8 mouse cellular contexts compared by ENCODE assay signal in genomic region chr8:87830200-87830599, GRCm38 (mm10).
A peak's percentile ranks its signal among the peaks of the same experiment; 100 is the strongest.
DNase-seq lines count a peak whose midpoint lies in the region; ATAC-seq and TF ChIP-seq lines count a peak whose summit lies in the region.
"Had no signal": no experiment of that assay in that cellular context is flagged by ENCODE, and none has a peak within 500 bp of the region (broad histone marks: within the 10 kb centered on the region; RNA-seq: fewer than 3 reads in every experiment).

No protein-coding gene starts in this region.

- H3K9me3 ChIP-seq in hindbrain, embryonic 12.5 days (replicated peaks), result no peaks in the 10 kb centered on the region
- H3K9me3 ChIP-seq in hindbrain, embryonic 14.5 days (ENCODE audit: control insufficient read depth, low read length), result no peaks in the 10 kb centered on the region
- H3K9me3 ChIP-seq in embryonic facial prominence, embryonic 11.5 days (replicated peaks; ENCODE audit: control insufficient read depth, low read length), result no peaks in the 10 kb centered on the region
- H3K9me3 ChIP-seq: hindbrain, embryonic 15.5 days had no signal

- TF ChIP-seq CTCF in testis, adult 2 months (IDR thresholded peaks at IDR 0.05; ENCODE audit: control insufficient read depth, insufficient read depth, insufficient replicate concordance, low read depth, low read length), result peak; percentile 37; the same call in 1 of the 2 replicates

- no peaks in the 10 kb centered on the region for H3K27me3 ChIP-seq in hindbrain, embryonic 12.5 days
- H3K27me3 ChIP-seq in hindbrain, embryonic 14.5 days (ENCODE audit: control insufficient read depth, insufficient read depth, low read length), result no peaks in the 10 kb centered on the region
- H3K27me3 ChIP-seq in testis, adult 2 months (ENCODE audit: control insufficient read depth, insufficient read depth, low read length), result no peaks in the 10 kb centered on the region
- H3K27me3 ChIP-seq in embryonic facial prominence, embryonic 11.5 days (ENCODE audit: control insufficient read depth, insufficient read depth, low read length), result no peaks in the 10 kb centered on the region
- H3K27me3 ChIP-seq: hindbrain, embryonic 15.5 days had no signal

- H3K4me1 ChIP-seq in hindbrain, embryonic 12.5 days, result peaks cover 59% of the 10 kb centered on the region
- peaks cover 53% of the 10 kb centered on the region for H3K4me1 ChIP-seq in hindbrain, embryonic 14.5 days (replicated peaks; ENCODE audit: control insufficient read depth, insufficient read depth, low read length)
- H3K4me1 ChIP-seq in testis, adult 2 months (ENCODE audit: control insufficient read depth, insufficient read depth, low read length), result no peaks in the 10 kb centered on the region; the same call in 1 of the 2 replicates
- H3K4me1 ChIP-seq in embryonic facial prominence, embryonic 11.5 days (ENCODE audit: control insufficient read depth, insufficient read depth, low read length), result peaks cover 37% of the 10 kb centered on the region

- H3K4me3 ChIP-seq in hindbrain, embryonic 12.5 days, result no peak overlapping the region
- no peak overlapping the region for H3K4me3 ChIP-seq in hindbrain, embryonic 14.5 days (replicated peaks; ENCODE audit: low read length)
- no peak overlapping the region for H3K4me3 ChIP-seq in testis, adult 2 months (ENCODE audit: control insufficient read depth, low read depth, low read length)
- no peak overlapping the region for H3K4me3 ChIP-seq in embryonic facial prominence, embryonic 11.5 days (ENCODE audit: low read depth, low read length)
- H3K4me3 ChIP-seq: hindbrain, embryonic 15.5 days had no signal

- no peaks in the 10 kb centered on the region for H3K36me3 ChIP-seq in hindbrain, embryonic 12.5 days
- H3K36me3 ChIP-seq in hindbrain, embryonic 14.5 days (replicated peaks; ENCODE audit: control insufficient read depth, insufficient read depth), result no peaks in the 10 kb centered on the region
- no peaks in the 10 kb centered on the region for H3K36me3 ChIP-seq in testis, adult 2 months (ENCODE audit: control insufficient read depth, insufficient read depth, low read length)
- no peaks in the 10 kb centered on the region for H3K36me3 ChIP-seq in embryonic facial prominence, embryonic 11.5 days (replicated peaks; ENCODE audit: control insufficient read depth, insufficient read depth, low read depth, low read length)
- H3K36me3 ChIP-seq: hindbrain, embryonic 15.5 days had no signal

- ATAC-seq in hindbrain, embryonic 12.5 days (ENCODE audit: low FRiP score), result no peak
- no peak for ATAC-seq in hindbrain, embryonic 14.5 days (ENCODE audit: low FRiP score)
- 0 out of 2 replicates have a peak, but pooled peaks have one; percentile 10 for ATAC-seq in embryonic facial prominence, embryonic 11.5 days (replicated peaks; ENCODE audit: insufficient number of reproducible peaks, low FRiP score, low TSS enrichment, low read depth)

- 0 out of 2 replicates have a peak overlapping the region, but pooled peaks have one; percentile 87 for H3K27ac ChIP-seq in hindbrain, embryonic 12.5 days
- H3K27ac ChIP-seq in hindbrain, embryonic 14.5 days, result no peak overlapping the region
- no peak overlapping the region for H3K27ac ChIP-seq in testis, adult 2 months (ENCODE audit: control insufficient read depth, insufficient read depth, low read depth, low read length)
- H3K27ac ChIP-seq in embryonic facial prominence, embryonic 11.5 days (replicated peaks; ENCODE audit: low read depth, low read length), result 0 out of 2 replicates have a peak overlapping the region, but pooled peaks have one; percentile 4

- no peak for DNase-seq in hindbrain, embryonic 14.5 days (ENCODE audit: low spot score)
- no peak for DNase-seq in testis, postnatal 14 days (ENCODE audit: low spot score)
- peak; percentile 73 for DNase-seq in embryonic facial prominence, embryonic 11.5 days (ENCODE audit: low spot score)
- DNase-seq in retina, embryonic 14.5 days (ENCODE audit: low spot score), result peak; percentile 69
- no peak for DNase-seq in spleen, postnatal 14 days (ENCODE audit: low spot score in 2 of 2)

- TF ChIP-seq POLR2A in testis, adult 2 months (IDR thresholded peaks at IDR 0.05; ENCODE audit: control insufficient read depth, low read depth, low read length), result no peak

- H3K9ac ChIP-seq in hindbrain, embryonic 12.5 days, result no peak overlapping the region
- H3K9ac ChIP-seq in hindbrain, embryonic 14.5 days, result no peak overlapping the region
- H3K9ac ChIP-seq in embryonic facial prominence, embryonic 11.5 days (replicated peaks; ENCODE audit: low read length), result no peak overlapping the region
- H3K9ac ChIP-seq: hindbrain, embryonic 15.5 days had no signal

- 26% methylated on average over 6 of the region's 6 CpGs for WGBS in hindbrain, embryonic 12.5 days
- WGBS in hindbrain, embryonic 14.5 days, result 16% methylated on average over 6 of the region's 6 CpGs
- 5% methylated on average over 6 of the region's 6 CpGs for WGBS in embryonic facial prominence, embryonic 11.5 days

- H3K4me2 ChIP-seq in hindbrain, embryonic 12.5 days (replicated peaks), result no peak overlapping the region
- H3K4me2 ChIP-seq in hindbrain, embryonic 14.5 days (replicated peaks), result no peak overlapping the region
- H3K4me2 ChIP-seq in embryonic facial prominence, embryonic 11.5 days (ENCODE audit: low read depth, low read length), result no peak overlapping the region
- H3K4me2 ChIP-seq: hindbrain, embryonic 15.5 days had no signal

Comparison
In these comparisons a context has a peak if more than half of its experiments do, and no peak if none do; other contexts are left out.
1. H3K27ac ChIP-seq: peak in hindbrain, embryonic 12.5 days (single experiment) and embryonic facial prominence, embryonic 11.5 days (single experiment); none in hindbrain, embryonic 14.5 days (single experiment) and testis, adult 2 months (single experiment).
2. DNase-seq: peak in embryonic facial prominence, embryonic 11.5 days (single experiment) and retina, embryonic 14.5 days (single experiment); none in hindbrain, embryonic 14.5 days (single experiment), testis, postnatal 14 days (single experiment) and spleen, postnatal 14 days (0 of 2).